Mouse (Mus musculus) myocyte (in vitro differentiated cells): Measurements from ENCODE around the gene Tmco1. TPM values are rescaled to one million over a fixed set of nuclear protein-coding genes. Genes with fewer than 3 reads are reported as not detected.

Experiments
- H3K27me3 ChIP-seq: one replicate; pipeline ENCODE4 v1.6.1; 2011; ENCODE audit not compliant: control insufficient read depth, insufficient read depth, insufficient read length
- H3K36me3 ChIP-seq: one replicate; pipeline ENCODE4 v1.6.1; 2011; ENCODE audit not compliant: control insufficient read depth, insufficient read depth
- H3K4me2 ChIP-seq: one replicate; pipeline ENCODE4 v1.6.1; 2011; ENCODE audit warnings: low read depth, control low read depth
- H3K4me3 ChIP-seq: one replicate; pipeline ENCODE4 v1.5.1; 2011; ENCODE audit warnings: mild to moderate bottlenecking, control low read depth, moderate library complexity
- H3K79me2 ChIP-seq: one replicate; pipeline ENCODE4 v1.6.1; 2011; ENCODE audit not compliant: control insufficient read depth, insufficient read depth
- H3ac ChIP-seq: one replicate; pipeline ENCODE4 v1.6.1; 2011; ENCODE audit not compliant: control insufficient read depth, insufficient read length
- CEBPB ChIP-seq: IDR thresholded peaks from 2 replicates; pipeline ENCODE4 v1.6.1; 2011; ENCODE audit warnings: mild to moderate bottlenecking, moderate library complexity; ENCODE audit not compliant: poor library complexity, insufficient read depth, severe bottlenecking
- E2F4 ChIP-seq: IDR thresholded peaks from one replicate; pipeline ENCODE4 v1.6.1; 2011; ENCODE audit warnings: mild to moderate bottlenecking, control low read depth, moderate library complexity; ENCODE audit not compliant: insufficient read depth
- MAX ChIP-seq: IDR thresholded peaks from one replicate; pipeline ENCODE4 v1.6.1; 2011; ENCODE audit warnings: low read depth, mild to moderate bottlenecking, control low read depth
- MYOD1 ChIP-seq, 3 experiments: IDR thresholded peaks; one replicate each; pipeline ENCODE4 v1.6.1; 2011; ENCODE audit warnings: control low read depth in 2 of 3, low read depth in 2 of 3, mild to moderate bottlenecking in 2 of 3, moderate library complexity in 1 of 3; ENCODE audit not compliant: insufficient read length in 2 of 3, control insufficient read depth in 1 of 3
- MYOG ChIP-seq, 3 experiments: IDR thresholded peaks; one replicate each; pipeline ENCODE4 v1.6.1; 2011; ENCODE audit warnings: control low read depth in 2 of 3, low read depth in 2 of 3, mild to moderate bottlenecking in 2 of 3; ENCODE audit not compliant: insufficient read length in 2 of 3, control insufficient read depth in 1 of 3, insufficient read depth in 1 of 3
- POLR2A ChIP-seq: IDR thresholded peaks from one replicate; pipeline ENCODE4 v1.6.1; 2011; ENCODE audit warnings: low read depth, mild to moderate bottlenecking, control low read depth, moderate library complexity; ENCODE audit not compliant: insufficient read length
- POLR2AphosphoS2 ChIP-seq: IDR thresholded peaks from one replicate; pipeline ENCODE4 v1.6.1; 2011; ENCODE audit warnings: low read depth, control low read depth; ENCODE audit not compliant: insufficient read length
- REST ChIP-seq: IDR thresholded peaks from one replicate; pipeline ENCODE4 v1.6.1; 2011; ENCODE audit warnings: mild to moderate bottlenecking, control low read depth, moderate library complexity; ENCODE audit not compliant: insufficient read depth, insufficient read length
- SRF ChIP-seq: IDR thresholded peaks from one replicate; pipeline ENCODE4 v1.6.1; 2011; ENCODE audit warnings: low read depth; ENCODE audit not compliant: control insufficient read depth, insufficient read length
- TCF12 ChIP-seq: IDR thresholded peaks from one replicate; pipeline ENCODE4 v1.6.1; 2011; ENCODE audit warnings: mild to moderate bottlenecking, control low read depth; ENCODE audit not compliant: poor library complexity, insufficient read depth, severe bottlenecking
- TCF3 ChIP-seq: IDR thresholded peaks from one replicate; pipeline ENCODE4 v1.6.1; 2011; ENCODE audit warnings: low read depth, control low read depth; ENCODE audit not compliant: insufficient read length
- polyA plus RNA-seq: library from polyadenylated mRNA; unstranded; fragments of >200 nt; fragmentation: generic; extraction: Trizol; gene quantifications from one replicate; pipeline ENCODE4 v1.2.1, GENCODE M21; 2012; ENCODE audit warnings: missing spikeins

Gene Tmco1
- polyA plus RNA-seq, 1 experiment: 57.2 TPM

- Histone ChIP-seq H3K36me3 (peaks cover 30% of the 10 kb centered on the region), H3K4me3 (no peak overlapping the region), H3ac (no peak overlapping the region), H3K79me2 (no peaks in the 10 kb centered on the region), H3K4me2 (no peak overlapping the region), H3K27me3 (no peaks in the 10 kb centered on the region)
- no peak for TF ChIP-seq REST
- TF ChIP-seq POLR2A: no peak
Observed at GRCm38 (mm10) chr1:167331106-167331505, 22.9 kb downstream of the Tmco1 start.

- Histone ChIP-seq H3K27me3 (no peaks in the 10 kb centered on the region), H3K79me2 (no peaks in the 10 kb centered on the region), H3K4me3 (no peak overlapping the region), H3K36me3 (peaks cover 16% of the 10 kb centered on the region), H3ac (no peak overlapping the region), H3K4me2 (no peak overlapping the region)
- TF ChIP-seq POLR2AphosphoS2 (no peak), MYOD1 (IDR thresholded peaks at IDR 0.05; ENCODE audit: control insufficient read depth in 1 of 3, insufficient read length in 2 of 3, low read depth in 2 of 3) (no peak), REST (no peak)
Observed at GRCm38 (mm10) chr1:167336398-167336797, 28.2 kb downstream of the Tmco1 start.

GRCm38 (mm10) chr1:167337463-167338095, 29.4 kb downstream of the Tmco1 start:
- TF ChIP-seq MYOG (IDR thresholded peaks at IDR 0.05; ENCODE audit: control insufficient read depth in 1 of 3, insufficient read depth in 1 of 3, insufficient read length in 2 of 3, low read depth in 2 of 3) (no peak), POLR2AphosphoS2 (no peak), POLR2A (no peak), MAX (no peak), TCF3 (no peak), MYOD1 (IDR thresholded peaks at IDR 0.05; ENCODE audit: control insufficient read depth in 1 of 3, insufficient read length in 2 of 3, low read depth in 2 of 3) (no peak), TCF12 (no peak), E2F4 (no peak)
- H3K79me2 ChIP-seq: no peaks in the 10 kb centered on the region
- H3K36me3 ChIP-seq: peaks cover 8% of the 10 kb centered on the region
- H3ac ChIP-seq: no peak overlapping the region
- no peaks in the 10 kb centered on the region for H3K27me3 ChIP-seq
- H3K4me3 ChIP-seq: no peak overlapping the region
- no peak overlapping the region for H3K4me2 ChIP-seq

GRCm38 (mm10) chr1:167339177-167339781, 31.1 kb downstream of the Tmco1 start:
- Histone ChIP-seq H3K4me3 (no peak overlapping the region), H3K4me2 (no peak overlapping the region), H3K79me2 (no peaks in the 10 kb centered on the region), H3ac (no peak overlapping the region), H3K36me3 (no peaks in the 10 kb centered on the region), H3K27me3 (no peaks in the 10 kb centered on the region)
- TF ChIP-seq E2F4 (no peak), TCF12 (no peak), MAX (no peak), POLR2AphosphoS2 (no peak), CEBPB (no peak), SRF (no peak), REST (no peak), MYOD1 (IDR thresholded peaks at IDR 0.05; ENCODE audit: control insufficient read depth in 1 of 3, insufficient read length in 2 of 3, low read depth in 2 of 3) (no peak), MYOG (IDR thresholded peaks at IDR 0.05; ENCODE audit: control insufficient read depth in 1 of 3, insufficient read depth in 1 of 3, insufficient read length in 2 of 3, low read depth in 2 of 3) (no peak)

GRCm38 (mm10) chr1:167340111-167340787, 32.1 kb downstream of the Tmco1 start:
- Histone ChIP-seq H3K27me3 (no peaks in the 10 kb centered on the region), H3K4me3 (peak overlapping the region; percentile 18), H3K79me2 (no peaks in the 10 kb centered on the region), H3ac (no peak overlapping the region), H3K36me3 (no peaks in the 10 kb centered on the region), H3K4me2 (peak overlapping the region; percentile 71)
- no peak for TF ChIP-seq TCF12
- TF ChIP-seq MYOD1 (IDR thresholded peaks at IDR 0.05; ENCODE audit: control insufficient read depth in 1 of 3, insufficient read length in 2 of 3, low read depth in 2 of 3): no peak
- no peak for TF ChIP-seq MAX
- no peak for TF ChIP-seq REST
- TF ChIP-seq SRF: no peak
